Mouse (Mus musculus): ENCODE data around the gene Clstn3. TPM values are rescaled to one million over a fixed set of nuclear protein-coding genes. Genes with fewer than 3 reads are reported as not detected.
"Not testable (repeated sequence)": the region's sequence is repeated elsewhere in the genome, so short reads cannot be mapped to it uniquely, and the experiment has no call there.

Gene Clstn3
- total and polyA plus RNA-seq, 2 experiments: 1.6 to 4.1 TPM

- TF ChIP-seq CTCF (IDR thresholded peaks at IDR 0.05; ENCODE audit: low read depth, low read length): no peak
- TF ChIP-seq POLR2A (IDR thresholded peaks at IDR 0.05; ENCODE audit: extremely low read depth, insufficient read depth, low read length): no peak
- no peak overlapping the region for H3K4me3 ChIP-seq (ENCODE audit: insufficient read depth, low read depth, low read length)
- no peaks in the 10 kb centered on the region for H3K36me3 ChIP-seq (ENCODE audit: control insufficient read depth, insufficient read depth, low read length)
- no peaks in the 10 kb centered on the region for H3K79me2 ChIP-seq (ENCODE audit: control insufficient read depth, insufficient read depth, low read length)
- 88% methylated on average over 3 of the region's 3 CpGs for WGBS
- H3K9ac ChIP-seq (ENCODE audit: low read depth, low read length): peak overlapping the region; percentile 33; the same call in 1 of the 2 replicates
- no peaks in the 10 kb centered on the region for H3K27me3 ChIP-seq (ENCODE audit: control insufficient read depth, insufficient read depth, low read length)
- DNase-seq (ENCODE audit: extremely low read depth, low read depth, low spot score): no peak
- peak overlapping the region; percentile 46 for H3K27ac ChIP-seq (replicated peaks; ENCODE audit: insufficient read depth, low read depth, low read length)
- peaks cover 34% of the 10 kb centered on the region for H3K4me1 ChIP-seq (ENCODE audit: control insufficient read depth, insufficient read depth, low read length)
Measured at GRCm38 (mm10) chr6:124478874-124479572, 14.4 kb upstream of the Clstn3 start.

- Histone ChIP-seq H3K27ac (replicated peaks; ENCODE audit: insufficient read depth, low read depth, low read length) (peak overlapping the region; percentile 94), H3K9ac (ENCODE audit: low read depth, low read length) (peak overlapping the region; percentile 54), H3K79me2 (ENCODE audit: control insufficient read depth, insufficient read depth, low read length) (no peaks in the 10 kb centered on the region), H3K4me3 (ENCODE audit: insufficient read depth, low read depth, low read length) (peak overlapping the region; percentile 7), H3K27me3 (ENCODE audit: control insufficient read depth, insufficient read depth, low read length) (no peaks in the 10 kb centered on the region), H3K36me3 (ENCODE audit: control insufficient read depth, insufficient read depth, low read length) (no peaks in the 10 kb centered on the region), H3K4me1 (ENCODE audit: control insufficient read depth, insufficient read depth, low read length) (peaks cover 32% of the 10 kb centered on the region)
- TF ChIP-seq CTCF (IDR thresholded peaks at IDR 0.05; ENCODE audit: low read depth, low read length): no peak
- no peak for TF ChIP-seq POLR2A (IDR thresholded peaks at IDR 0.05; ENCODE audit: extremely low read depth, insufficient read depth, low read length)
- peak; percentile 97 for DNase-seq (ENCODE audit: extremely low read depth, low read depth, low spot score)
- WGBS: 8% methylated on average over 17 of the region's 17 CpGs
Measured at GRCm38 (mm10) chr6:124477922-124478651, 13.5 kb upstream of the Clstn3 start.

- Histone ChIP-seq H3K4me1 (ENCODE audit: control insufficient read depth, insufficient read depth, low read length) (peaks cover 26% of the 10 kb centered on the region), H3K79me2 (ENCODE audit: control insufficient read depth, insufficient read depth, low read length) (no peaks in the 10 kb centered on the region), H3K27ac (replicated peaks; ENCODE audit: insufficient read depth, low read depth, low read length) (peak overlapping the region; percentile 94), H3K9ac (ENCODE audit: low read depth, low read length) (no peak overlapping the region), H3K4me3 (ENCODE audit: insufficient read depth, low read depth, low read length) (no peak overlapping the region), H3K27me3 (ENCODE audit: control insufficient read depth, insufficient read depth, low read length) (no peaks in the 10 kb centered on the region), H3K36me3 (ENCODE audit: control insufficient read depth, insufficient read depth, low read length) (no peaks in the 10 kb centered on the region)
- DNase-seq (ENCODE audit: extremely low read depth, low read depth, low spot score): no peak
- no peak for TF ChIP-seq POLR2A (IDR thresholded peaks at IDR 0.05; ENCODE audit: extremely low read depth, insufficient read depth, low read length)
- no peak for TF ChIP-seq CTCF (IDR thresholded peaks at IDR 0.05; ENCODE audit: low read depth, low read length)
- 34% methylated on average over 5 of the region's 5 CpGs for WGBS
Measured at GRCm38 (mm10) chr6:124477221-124477655, 12.6 kb upstream of the Clstn3 start.

GRCm38 (mm10) chr6:124476796-124477195, 12.2 kb upstream of the Clstn3 start:
- Histone ChIP-seq H3K4me1 (ENCODE audit: control insufficient read depth, insufficient read depth, low read length) (peaks cover 26% of the 10 kb centered on the region), H3K36me3 (ENCODE audit: control insufficient read depth, insufficient read depth, low read length) (no peaks in the 10 kb centered on the region), H3K27ac (replicated peaks; ENCODE audit: insufficient read depth, low read depth, low read length) (no peak overlapping the region), H3K4me3 (ENCODE audit: insufficient read depth, low read depth, low read length) (no peak overlapping the region), H3K9ac (ENCODE audit: low read depth, low read length) (no peak overlapping the region), H3K79me2 (ENCODE audit: control insufficient read depth, insufficient read depth, low read length) (no peaks in the 10 kb centered on the region), H3K27me3 (ENCODE audit: control insufficient read depth, insufficient read depth, low read length) (no peaks in the 10 kb centered on the region)
- 91% methylated on average over 11 of the region's 11 CpGs for WGBS
- DNase-seq (ENCODE audit: extremely low read depth, low read depth, low spot score): no peak
- TF ChIP-seq POLR2A (IDR thresholded peaks at IDR 0.05; ENCODE audit: extremely low read depth, insufficient read depth, low read length) (no peak), CTCF (IDR thresholded peaks at IDR 0.05; ENCODE audit: low read depth, low read length) (no peak)

GRCm38 (mm10) chr6:124476216-124476615, 11.6 kb upstream of the Clstn3 start:
- TF ChIP-seq CTCF (IDR thresholded peaks at IDR 0.05; ENCODE audit: low read depth, low read length) (no peak), POLR2A (IDR thresholded peaks at IDR 0.05; ENCODE audit: extremely low read depth, insufficient read depth, low read length) (no peak)
- Histone ChIP-seq H3K4me1 (ENCODE audit: control insufficient read depth, insufficient read depth, low read length) (peaks cover 23% of the 10 kb centered on the region), H3K4me3 (ENCODE audit: insufficient read depth, low read depth, low read length) (no peak overlapping the region), H3K27ac (replicated peaks; ENCODE audit: insufficient read depth, low read depth, low read length) (no peak overlapping the region), H3K79me2 (ENCODE audit: control insufficient read depth, insufficient read depth, low read length) (no peaks in the 10 kb centered on the region), H3K9ac (ENCODE audit: low read depth, low read length) (no peak overlapping the region), H3K27me3 (ENCODE audit: control insufficient read depth, insufficient read depth, low read length) (no peaks in the 10 kb centered on the region), H3K36me3 (ENCODE audit: control insufficient read depth, insufficient read depth, low read length) (no peaks in the 10 kb centered on the region)
- DNase-seq (ENCODE audit: extremely low read depth, low read depth, low spot score): no peak
- 91% methylated on average over 7 of the region's 7 CpGs for WGBS

GRCm38 (mm10) chr6:124475335-124476075, 10.9 kb upstream of the Clstn3 start:
- 79% methylated on average over 8 of the region's 11 CpGs for WGBS
- H3K27ac ChIP-seq (replicated peaks; ENCODE audit: insufficient read depth, low read depth, low read length); H3K9ac ChIP-seq (ENCODE audit: low read depth, low read length); H3K36me3 ChIP-seq (ENCODE audit: control insufficient read depth, insufficient read depth, low read length); H3K79me2 ChIP-seq (ENCODE audit: control insufficient read depth, insufficient read depth, low read length); H3K27me3 ChIP-seq (ENCODE audit: control insufficient read depth, insufficient read depth, low read length); H3K4me3 ChIP-seq (ENCODE audit: insufficient read depth, low read depth, low read length); DNase-seq (ENCODE audit: extremely low read depth, low read depth, low spot score): not testable (repeated sequence)
- H3K4me1 ChIP-seq (ENCODE audit: control insufficient read depth, insufficient read depth, low read length): peaks cover 17% of the 10 kb centered on the region

All from liver, adult 2 months (tissue).